Comparison of ENCODE assay signal across 10 mouse cellular contexts in the genomic region with DNA sequence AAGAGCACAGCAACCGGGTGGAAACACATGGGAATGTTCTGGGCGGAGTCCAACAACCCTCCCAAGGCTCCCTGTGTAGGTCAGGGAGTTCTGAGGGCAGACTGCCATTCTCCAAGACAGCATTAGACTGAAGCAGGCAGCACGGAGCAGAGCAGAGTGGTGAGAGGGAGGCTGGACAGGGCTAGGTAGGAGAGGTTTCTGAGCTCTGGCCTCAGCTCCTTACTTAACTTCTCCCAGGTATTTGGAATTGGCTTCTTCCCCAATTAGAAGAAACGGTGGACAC.
DNase-seq lines count a peak whose midpoint lies in the region; ATAC-seq and TF ChIP-seq lines count a peak whose summit lies in the region.
"Had no signal": no experiment of that assay in that cellular context is flagged by ENCODE, and none has a peak within 500 bp of the region (broad histone marks: within the 10 kb centered on the region; RNA-seq: fewer than 3 reads in every experiment).

No protein-coding gene starts in this region.

- TF ChIP-seq CTCF in hindbrain, postnatal 0 days (IDR thresholded peaks at IDR 0.05; ENCODE audit: low read depth): no peak

- no peaks in the 10 kb centered on the region for H3K9me3 ChIP-seq in kidney, embryonic 15.5 days (replicated peaks)
- no peaks in the 10 kb centered on the region for H3K9me3 ChIP-seq in hindbrain, postnatal 0 days (ENCODE audit: low read length)
- no peaks in the 10 kb centered on the region for H3K9me3 ChIP-seq in heart, embryonic 12.5 days (replicated peaks)
- H3K9me3 ChIP-seq: G1E; limb, embryonic 12.5 days had no signal

- 48% methylated on average over 4 of the region's 4 CpGs for WGBS in kidney, embryonic 15.5 days
- 30% methylated on average over 4 of the region's 4 CpGs for WGBS in hindbrain, postnatal 0 days
- WGBS in heart, embryonic 12.5 days: 47% methylated on average over 4 of the region's 4 CpGs

- 0 out of 2 replicates have a peak, but pooled peaks cover 4% of the 10 kb centered on the region for H3K27me3 ChIP-seq in kidney, embryonic 15.5 days
- H3K27me3 ChIP-seq in hindbrain, postnatal 0 days (ENCODE audit: insufficient read depth, low read length): no peaks in the 10 kb centered on the region
- no peaks in the 10 kb centered on the region for H3K27me3 ChIP-seq in heart, embryonic 12.5 days (replicated peaks)

- no peak overlapping the region for H3K4me3 ChIP-seq in kidney, embryonic 15.5 days (replicated peaks)
- H3K4me3 ChIP-seq in hindbrain, postnatal 0 days (ENCODE audit: low read length): no peak overlapping the region
- no peak overlapping the region for H3K4me3 ChIP-seq in heart, embryonic 12.5 days

- no peaks in the 10 kb centered on the region for H3K36me3 ChIP-seq in kidney, embryonic 15.5 days
- no peaks in the 10 kb centered on the region for H3K36me3 ChIP-seq in hindbrain, postnatal 0 days (ENCODE audit: insufficient read depth, low read length)
- no peaks in the 10 kb centered on the region for H3K36me3 ChIP-seq in heart, embryonic 12.5 days
- H3K36me3 ChIP-seq: G1E; limb, embryonic 12.5 days had no signal

- H3K9ac ChIP-seq in kidney, embryonic 15.5 days: no peak overlapping the region
- no peak overlapping the region for H3K9ac ChIP-seq in hindbrain, postnatal 0 days (replicated peaks; ENCODE audit: low read length)
- no peak overlapping the region for H3K9ac ChIP-seq in heart, embryonic 12.5 days
- H3K9ac ChIP-seq: limb, embryonic 12.5 days had no signal

- peaks cover 15% of the 10 kb centered on the region for H3K4me1 ChIP-seq in kidney, embryonic 15.5 days
- H3K4me1 ChIP-seq in hindbrain, postnatal 0 days (ENCODE audit: insufficient read depth, low read length): no peaks in the 10 kb centered on the region
- no peaks in the 10 kb centered on the region for H3K4me1 ChIP-seq in heart, embryonic 12.5 days (replicated peaks)

- no peak for ATAC-seq in kidney, embryonic 15.5 days (replicated peaks; ENCODE audit: low FRiP score)
- peak; percentile 65 for ATAC-seq in hindbrain, postnatal 0 days
- no peak for ATAC-seq in heart, embryonic 12.5 days (ENCODE audit: insufficient number of reproducible peaks, low FRiP score)

- peak overlapping the region; percentile 54; the same call in 1 of the 2 replicates for H3K27ac ChIP-seq in kidney, embryonic 15.5 days
- H3K27ac ChIP-seq in hindbrain, postnatal 0 days: no peak overlapping the region
- no peak overlapping the region for H3K27ac ChIP-seq in heart, embryonic 12.5 days (ENCODE audit: poor library complexity, severe bottlenecking)
- H3K27ac ChIP-seq: limb, embryonic 12.5 days had no signal

- no peak overlapping the region for H3K4me2 ChIP-seq in kidney, embryonic 15.5 days
- no peak overlapping the region for H3K4me2 ChIP-seq in hindbrain, postnatal 0 days (ENCODE audit: low read depth, low read length)
- H3K4me2 ChIP-seq in heart, embryonic 12.5 days: no peak overlapping the region

- DNase-seq in kidney, adult 9 months: no peak
- DNase-seq in urinary bladder, postnatal 14 days (ENCODE audit: low spot score): peak; percentile 14
- no peak for DNase-seq in urinary bladder, postnatal 10 days (ENCODE audit: low spot score)
- peak; percentile 55 for DNase-seq in hindbrain, postnatal 0 days (ENCODE audit: low spot score)
- DNase-seq in heart, adult 9 months (ENCODE audit: low spot score in 2 of 2): no peak
- DNase-seq: thymus, adult 18-20 months had no signal

Comparison
In these comparisons a context has a peak if more than half of its experiments do, and no peak if none do; other contexts are left out.
1. DNase-seq: peak in urinary bladder, postnatal 14 days (single experiment) and hindbrain, postnatal 0 days (single experiment); none in kidney, adult 9 months (single experiment), urinary bladder, postnatal 10 days (single experiment) and heart, adult 9 months (0 of 2).